Mouse (Mus musculus): ENCODE results near the gene Skint6.
"Not testable (repeated sequence)": the region's sequence is repeated elsewhere in the genome, so short reads cannot be mapped to it uniquely, and the experiment has no call there.

Gene Skint6

DNA sequence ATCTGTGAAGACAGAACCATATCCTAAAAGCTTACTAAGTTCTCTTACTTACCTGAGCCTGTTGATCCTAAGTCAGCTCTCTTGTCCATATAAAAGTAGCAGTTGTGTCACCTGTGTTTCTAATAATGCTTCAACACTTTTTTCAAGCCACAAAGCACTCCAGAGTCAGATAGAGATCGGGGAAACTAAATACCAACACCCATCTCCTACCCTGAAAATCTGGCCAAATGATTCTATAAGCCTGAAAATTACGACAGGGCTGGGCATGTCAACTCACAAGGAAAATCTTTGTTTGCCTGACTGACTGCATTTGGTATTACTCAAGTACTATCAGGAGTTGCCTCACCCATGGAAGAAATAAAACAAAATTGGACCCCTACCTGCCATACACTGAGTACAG lies at the start of gene Skint6:
Gene Skint6, minus strand, starts transcription at position 101 of the 400 bp plus-strand sequence.
- DNase-seq (ENCODE audit: inconsistent age in 2 of 2, low spot score in 1 of 2) = no peak

- no peak for DNase-seq (ENCODE audit: inconsistent age in 2 of 2, low spot score in 1 of 2)
Observed at GRCm38 (mm10) chr4:113320911-113321310, 34.1 kb upstream of the Skint6 start.

DNA sequence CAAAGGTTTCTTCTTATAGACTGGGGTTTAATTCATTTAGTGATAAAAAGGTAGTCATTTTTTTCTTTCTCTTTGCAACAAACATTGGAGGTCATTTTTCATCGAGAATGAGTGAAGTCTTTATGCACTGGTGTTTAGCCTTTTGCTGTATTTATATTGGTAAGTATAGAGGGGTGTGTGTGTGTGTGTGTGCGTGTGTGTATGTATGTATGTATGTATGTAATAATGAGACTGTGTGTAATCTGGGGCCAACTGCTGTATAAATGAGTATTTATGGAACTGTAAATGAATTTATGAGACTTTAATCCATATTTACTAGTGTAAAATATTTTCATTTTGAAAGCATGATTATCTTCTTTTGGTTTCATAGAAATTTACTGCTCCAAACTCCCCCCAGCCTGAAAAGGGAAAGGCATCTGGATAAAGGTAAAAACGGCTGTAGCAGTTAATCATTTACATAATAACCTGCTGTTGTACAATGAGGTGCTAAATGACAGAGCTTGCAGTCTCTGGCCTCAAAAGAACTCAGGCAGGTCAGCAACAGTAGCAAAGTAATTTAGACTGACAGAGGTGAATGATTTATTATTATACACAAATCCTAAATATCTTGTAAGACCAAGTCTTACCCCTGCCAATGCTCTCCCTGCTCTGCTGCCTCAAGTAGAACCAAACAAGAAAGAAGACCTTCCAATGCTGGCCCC lies 15.2 kb upstream of the Skint6 start:
- no peak for DNase-seq (ENCODE audit: inconsistent age in 2 of 2, low spot score in 1 of 2)

DNA sequence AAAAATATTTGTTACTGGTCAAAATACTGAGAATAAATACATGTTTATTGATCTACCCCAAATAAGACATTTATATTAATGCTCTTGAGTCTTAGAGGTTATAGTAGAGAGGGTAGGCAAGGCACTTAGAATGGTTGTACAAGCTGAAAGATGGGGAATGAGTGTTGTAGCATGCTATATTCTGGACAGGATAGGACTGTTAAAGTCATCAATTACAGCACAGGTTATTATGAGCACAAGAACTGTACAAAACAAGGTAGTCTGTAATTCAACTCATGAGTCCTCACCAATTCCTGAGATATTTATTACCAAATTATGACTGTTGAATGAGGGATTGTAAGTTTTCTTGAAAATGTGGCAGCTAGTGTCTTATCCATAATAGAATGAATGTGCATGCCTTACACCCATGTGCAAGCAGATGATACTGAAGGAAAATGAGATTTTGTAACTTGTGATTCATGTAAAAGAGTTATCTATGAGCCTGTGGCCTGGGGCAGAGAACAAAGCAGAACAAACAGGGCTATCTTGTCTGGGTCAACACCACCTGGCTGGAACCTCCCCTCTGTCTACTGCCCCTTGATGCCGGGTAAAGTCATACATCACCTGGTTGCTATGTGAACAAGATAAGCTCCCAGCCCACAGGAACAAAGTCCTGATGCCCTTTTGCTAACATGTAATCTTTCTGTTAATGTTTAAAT lies 23.3 kb downstream of the Skint6 start:
- no peak for DNase-seq (ENCODE audit: inconsistent age in 2 of 2, low spot score in 1 of 2)

- no peak for DNase-seq (ENCODE audit: inconsistent age in 2 of 2, low spot score in 1 of 2)
Observed at GRCm38 (mm10) chr4:113245808-113246207, 41.0 kb downstream of the Skint6 start.

DNA sequence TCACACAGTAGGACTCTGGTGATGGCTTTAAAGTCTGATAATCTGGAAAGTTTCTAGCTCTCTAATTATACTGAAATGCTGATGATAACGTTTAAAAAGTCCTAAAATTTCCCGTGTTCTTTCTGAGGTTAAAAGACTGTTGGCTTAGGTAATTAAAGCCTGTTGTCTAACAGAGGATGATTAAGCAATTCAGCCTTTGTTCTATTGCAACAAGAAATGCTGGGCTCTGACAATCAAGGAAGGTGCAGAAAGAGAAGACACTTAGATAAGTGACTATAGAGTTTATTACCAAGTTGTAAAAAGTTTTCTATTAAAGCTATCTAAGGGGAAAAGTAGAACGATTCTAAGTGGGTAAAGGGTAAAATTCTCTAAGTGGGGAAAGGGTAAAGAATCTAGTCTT lies 219.2 kb downstream of the Skint6 start:
- DNase-seq (ENCODE audit: inconsistent age in 2 of 2, low spot score in 1 of 2) = no peak

DNA sequence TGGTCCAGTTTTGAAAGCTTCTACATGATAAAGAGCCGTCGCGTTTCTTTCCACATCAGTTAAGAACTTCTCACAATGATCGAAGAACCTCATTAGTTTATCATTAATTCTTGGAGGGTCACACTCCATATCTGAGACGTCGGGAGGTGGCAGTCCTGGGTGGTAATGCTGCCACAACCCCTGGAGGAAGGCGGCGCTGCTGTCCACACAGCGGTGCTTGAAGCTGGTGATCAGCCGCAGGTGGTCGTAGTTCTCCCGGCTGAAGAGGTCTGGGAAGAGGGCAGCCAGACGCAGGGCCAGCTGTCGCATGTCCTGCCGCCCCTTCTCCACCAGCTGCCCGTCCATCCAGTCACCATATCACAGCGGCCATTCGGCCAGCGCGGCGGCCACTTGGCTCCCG lies 307.6 kb downstream of the Skint6 start:
- DNase-seq (ENCODE audit: inconsistent age in 2 of 2, low spot score in 1 of 2) = not testable (repeated sequence)

DNA sequence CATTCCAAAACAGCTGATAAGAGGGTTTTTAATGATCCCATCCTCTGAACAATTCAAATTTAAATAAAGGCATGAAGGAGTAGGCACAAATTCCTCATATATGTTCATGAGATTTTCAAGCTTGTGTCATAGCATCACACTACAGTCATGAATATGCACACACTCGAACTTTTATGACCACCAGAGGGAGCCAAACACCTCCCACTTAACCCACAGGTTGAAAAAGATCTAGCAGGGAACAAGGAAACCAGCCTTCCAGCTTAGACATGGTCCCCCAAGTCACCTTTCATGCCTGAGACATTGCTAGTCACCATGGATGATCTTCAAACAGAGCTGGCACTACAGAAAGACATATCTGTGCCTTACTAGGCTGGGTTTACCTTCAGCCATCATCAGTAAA lies 496.1 kb downstream of the Skint6 start:
- DNase-seq (ENCODE audit: inconsistent age in 2 of 2, low spot score in 1 of 2) = peak in 1 of 2 experiments; percentile 13

DNA sequence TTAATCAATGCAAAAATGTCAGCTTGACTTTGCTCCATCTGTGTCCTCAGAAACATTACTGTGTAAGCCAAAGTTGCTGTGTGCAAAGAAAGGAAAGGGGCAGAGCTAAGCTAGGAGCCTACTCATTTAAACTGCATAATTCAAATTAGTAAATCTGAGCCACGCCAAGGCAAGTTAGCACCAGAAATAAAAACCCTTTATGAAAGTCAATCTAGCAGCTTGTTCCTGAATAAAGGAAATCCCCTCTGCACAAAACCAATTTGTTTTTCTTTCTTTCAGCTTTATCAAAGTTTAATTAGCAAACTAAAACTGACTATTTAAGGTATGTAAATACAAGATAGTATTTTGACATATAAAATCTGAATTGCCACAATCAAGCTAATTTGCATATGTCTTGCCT lies 512.0 kb downstream of the Skint6 start, which contains the start of gene Skint10:
Gene Skint10, minus strand, starts transcription at position 101 of the 400 bp plus-strand sequence.
- no peak for DNase-seq (ENCODE audit: inconsistent age in 2 of 2, low spot score in 1 of 2)
